Mouse (Mus musculus) hindbrain, embryonic 15.5 days (tissue): ENCODE results near the gene Rtkn2. TPM values are rescaled to one million over a fixed set of nuclear protein-coding genes. Genes with fewer than 3 reads are reported as not detected.

ENCODE experiments used
- ATAC-seq: fragments of 200-750 bp; cut with Nextera tagmentation; 2 replicates; pipeline ENCODE4 v1.8.0; 2017; ENCODE audit warnings: low read depth, moderate number of reproducible peaks, moderate TSS enrichment; ENCODE audit not compliant: low FRiP score
- H3K27ac ChIP-seq: fragments of 300-500 bp; sonication (generic); replicated peaks from 2 replicates; pipeline ENCODE4 v1.5.1; 2015; ENCODE audit warnings: mild to moderate bottlenecking, inconsistent platforms
- H3K27me3 ChIP-seq: fragments of 300-500 bp; sonication (generic); 2 replicates; pipeline ENCODE4 v1.6.1; 2015; ENCODE audit warnings: control low read depth, inconsistent platforms
- H3K36me3 ChIP-seq: fragments of 300-500 bp; sonication (generic); 2 replicates; pipeline ENCODE4 v1.6.1; 2015; ENCODE audit warnings: control low read depth, inconsistent platforms
- H3K4me1 ChIP-seq: fragments of 300-500 bp; sonication (generic); replicated peaks from 2 replicates; pipeline ENCODE4 v1.6.1; 2015; ENCODE audit warnings: control low read depth, inconsistent platforms
- H3K4me2 ChIP-seq: fragments of 300-500 bp; sonication (generic); 2 replicates; pipeline ENCODE4 v1.6.1; 2015; ENCODE audit warnings: moderate library complexity, mild to moderate bottlenecking, inconsistent platforms
- H3K4me3 ChIP-seq: fragments of 300-500 bp; sonication (generic); 2 replicates; pipeline ENCODE4 v1.5.1; 2015; ENCODE audit warnings: mild to moderate bottlenecking, inconsistent platforms
- H3K9ac ChIP-seq: fragments of 300-500 bp; sonication (generic); 2 replicates; pipeline ENCODE4 v1.6.1; 2015; ENCODE audit warnings: inconsistent platforms
- H3K9me3 ChIP-seq: fragments of 300-500 bp; sonication (generic); 2 replicates; pipeline ENCODE4 v1.6.1; 2016; ENCODE audit warnings: control low read depth, inconsistent platforms
- WGBS: fragments of 180-500 bp; shearing (Covaris S2); methylation state at CpG from one replicate; pipeline ENCODE4 v1.1.7; 2015; 5-methylcytosine and 5-hydroxymethylcytosine counted together
- polyA plus RNA-seq: library from polyadenylated mRNA; unstranded; fragments of >200 nt; fragmentation: Nextera tagmentation; extraction: Ambion mirVana; gene quantifications from 2 replicates; pipeline ENCODE4 v1.2.1, GENCODE M21; 2015

Rtkn2 gene
- polyA plus RNA-seq, 1 experiment from 2014 or later = 4.3 TPM

DNA sequence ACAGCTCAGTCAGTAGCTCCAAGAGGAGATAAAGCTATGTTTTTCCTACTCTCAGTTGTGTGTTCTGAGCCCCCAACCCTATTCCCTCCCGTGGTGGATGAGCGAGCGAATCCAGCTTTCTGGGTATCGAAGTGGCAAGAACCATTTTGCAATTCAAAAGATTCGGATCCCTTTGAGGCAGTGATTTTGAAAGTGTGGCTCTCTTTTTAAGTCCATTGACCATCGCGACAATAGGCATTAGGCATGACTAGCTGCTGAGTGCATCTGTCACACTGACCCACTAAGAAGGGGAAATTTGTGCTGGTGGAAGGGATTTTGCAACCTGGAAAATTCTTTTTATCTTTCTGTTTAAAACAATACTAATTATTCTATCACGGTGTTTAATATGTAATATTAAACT lies 15.3 kb upstream of the Rtkn2 start:
- H3K4me2 ChIP-seq = no peak overlapping the region
- no peak overlapping the region for H3K9ac ChIP-seq
- ATAC-seq = no peak
- H3K27ac ChIP-seq = no peak overlapping the region
- H3K36me3 ChIP-seq = no peaks in the 10 kb centered on the region
- no peak overlapping the region for H3K4me3 ChIP-seq
- 33% methylated on average over 8 of the region's 8 CpGs for WGBS
- H3K27me3 ChIP-seq = no peaks in the 10 kb centered on the region
- H3K4me1 ChIP-seq = no peaks in the 10 kb centered on the region
- no peaks in the 10 kb centered on the region for H3K9me3 ChIP-seq

DNA sequence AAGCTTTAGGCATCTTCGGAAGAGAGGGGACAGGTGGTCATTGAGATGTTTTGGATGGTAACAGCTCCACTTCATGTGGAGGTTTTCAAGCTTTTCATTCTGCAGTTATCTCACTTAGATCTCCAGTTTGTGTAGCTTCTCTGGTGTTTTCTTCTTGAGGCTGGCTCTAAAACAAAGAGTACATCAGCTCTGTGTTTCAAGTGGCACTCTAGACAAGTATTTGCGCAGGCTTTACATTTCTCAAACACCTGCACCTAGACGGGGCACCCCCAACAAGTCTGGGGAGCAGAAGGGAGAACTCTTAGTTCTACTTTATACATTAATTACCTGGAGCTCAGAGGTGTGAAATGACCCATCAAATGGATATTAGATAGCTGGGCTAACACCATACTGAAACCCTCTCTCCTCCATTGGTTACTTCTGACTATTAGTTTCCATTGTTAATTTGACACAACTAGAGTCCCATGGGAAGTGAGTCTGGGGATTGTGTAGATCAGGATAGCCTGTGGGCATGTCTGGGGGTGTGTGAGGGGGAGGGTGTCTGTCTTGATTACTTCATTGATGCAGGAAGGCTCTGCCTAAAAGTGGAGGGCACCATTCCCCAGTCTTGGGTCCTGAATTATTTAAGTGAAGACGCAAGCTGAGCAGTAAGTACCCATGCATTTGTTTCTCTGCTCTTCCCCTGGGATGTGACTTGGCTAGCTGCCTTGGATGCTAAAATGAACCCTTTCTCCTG lies 14.0 kb upstream of the Rtkn2 start:
- no peaks in the 10 kb centered on the region for H3K4me1 ChIP-seq
- ATAC-seq = no peak
- no peak overlapping the region for H3K4me3 ChIP-seq
- no peak overlapping the region for H3K4me2 ChIP-seq
- WGBS = 77% methylated on average over 4 of the region's 4 CpGs
- H3K9me3 ChIP-seq = no peaks in the 10 kb centered on the region
- 0 out of 2 replicates have a peak overlapping the region, but pooled peaks have one; percentile 20 for H3K27ac ChIP-seq
- H3K9ac ChIP-seq = no peak overlapping the region
- no peaks in the 10 kb centered on the region for H3K36me3 ChIP-seq
- H3K27me3 ChIP-seq = no peaks in the 10 kb centered on the region

DNA sequence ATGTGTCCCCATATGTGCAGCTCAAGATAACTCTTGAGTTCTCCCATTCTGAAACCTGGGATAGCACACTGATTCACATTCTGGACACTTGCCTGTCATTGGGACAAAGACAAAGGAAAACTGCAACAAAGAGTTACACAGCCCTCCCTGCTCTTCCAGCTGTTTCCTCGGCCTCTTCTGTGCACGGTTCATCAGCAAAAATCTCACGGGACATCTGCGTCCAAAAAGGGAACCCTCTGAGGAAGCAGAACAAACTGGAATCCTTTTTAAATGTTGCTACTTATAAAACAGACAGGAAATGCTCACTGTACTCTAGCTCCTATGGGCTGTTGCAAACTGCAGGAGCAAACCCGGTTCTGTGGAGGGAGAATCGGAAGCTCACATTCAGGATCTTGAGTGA lies 13.3 kb upstream of the Rtkn2 start:
- H3K27me3 ChIP-seq = no peaks in the 10 kb centered on the region
- 16% methylated on average over 6 of the region's 6 CpGs for WGBS
- no peak overlapping the region for H3K9ac ChIP-seq
- no peaks in the 10 kb centered on the region for H3K4me1 ChIP-seq
- H3K4me3 ChIP-seq = no peak overlapping the region
- H3K36me3 ChIP-seq = no peaks in the 10 kb centered on the region
- no peak for ATAC-seq
- 0 out of 2 replicates have a peak overlapping the region, but pooled peaks have one; percentile 20 for H3K27ac ChIP-seq
- H3K4me2 ChIP-seq = no peak overlapping the region
- H3K9me3 ChIP-seq = no peaks in the 10 kb centered on the region

DNA sequence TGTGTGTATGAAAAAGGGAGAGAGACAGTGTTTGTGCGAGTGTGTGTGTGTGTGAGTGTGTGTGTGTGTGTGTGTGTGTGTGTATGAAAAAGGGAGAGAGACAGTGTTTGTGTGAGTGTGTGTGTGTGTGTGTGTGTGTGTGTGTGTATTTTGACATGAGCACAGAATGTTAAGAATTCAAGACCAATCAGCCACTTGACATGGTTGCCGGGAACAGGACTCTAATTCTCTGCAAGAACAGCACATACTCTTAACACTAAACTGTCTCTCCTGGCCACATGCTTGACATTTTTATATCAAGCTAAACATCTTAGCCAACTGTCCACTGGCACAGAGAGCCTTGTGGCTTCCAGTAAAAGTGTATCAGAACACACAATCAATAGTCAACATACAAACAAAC lies 12.4 kb upstream of the Rtkn2 start:
- no peak overlapping the region for H3K4me3 ChIP-seq
- H3K27ac ChIP-seq = no peak overlapping the region
- 68% methylated on average over 2 of the region's 2 CpGs for whole genome bisulfite sequencing

DNA sequence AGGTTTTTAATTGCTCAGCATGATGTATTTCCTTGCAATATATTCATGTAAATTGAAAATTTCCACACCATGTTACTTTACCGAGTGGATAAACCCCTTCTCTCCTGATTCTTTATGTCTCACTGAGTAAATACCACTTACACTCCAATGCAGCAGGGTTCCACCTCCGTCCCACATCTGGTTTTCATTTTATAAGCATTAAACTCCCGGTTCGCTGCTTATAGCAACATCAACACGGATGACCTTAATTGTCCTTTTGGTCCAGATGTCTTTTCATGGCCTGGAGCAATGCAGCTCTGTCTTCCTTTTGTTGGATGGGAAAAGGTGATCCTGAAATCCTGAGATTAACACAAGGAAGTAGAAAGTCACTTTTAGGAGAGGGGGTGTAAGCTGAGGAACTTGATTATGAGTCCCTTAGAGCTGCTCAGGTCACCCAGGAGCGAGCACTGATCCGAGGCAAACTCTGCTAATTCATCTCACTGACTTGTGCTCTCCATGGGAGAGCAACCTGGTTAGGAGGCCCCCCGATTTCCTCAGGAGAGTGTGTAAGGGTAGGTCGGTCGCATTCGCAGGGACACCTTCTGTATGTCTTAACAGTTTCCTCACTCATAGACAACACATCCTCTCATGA lies 8.1 kb upstream of the Rtkn2 start:
- Histone ChIP-seq H3K9me3 (no peaks in the 10 kb centered on the region), H3K27ac (no peak overlapping the region), H3K4me3 (no peak overlapping the region), H3K27me3 (no peaks in the 10 kb centered on the region), H3K36me3 (no peaks in the 10 kb centered on the region), H3K9ac (no peak overlapping the region), H3K4me2 (no peak overlapping the region), H3K4me1 (no peaks in the 10 kb centered on the region)
- 75% methylated on average over 11 of the region's 11 CpGs for WGBS
- no peak for ATAC-seq

More for the DNA sequence above, 12.4 kb upstream of the Rtkn2 start:
- no peaks in the 10 kb centered on the region for H3K27me3 ChIP-seq
- no peaks in the 10 kb centered on the region for H3K4me1 ChIP-seq
- H3K36me3 ChIP-seq = no peaks in the 10 kb centered on the region
- no peak for ATAC-seq
- H3K9me3 ChIP-seq = no peaks in the 10 kb centered on the region
- H3K9ac ChIP-seq = no peak overlapping the region
- no peak overlapping the region for H3K4me2 ChIP-seq

DNA sequence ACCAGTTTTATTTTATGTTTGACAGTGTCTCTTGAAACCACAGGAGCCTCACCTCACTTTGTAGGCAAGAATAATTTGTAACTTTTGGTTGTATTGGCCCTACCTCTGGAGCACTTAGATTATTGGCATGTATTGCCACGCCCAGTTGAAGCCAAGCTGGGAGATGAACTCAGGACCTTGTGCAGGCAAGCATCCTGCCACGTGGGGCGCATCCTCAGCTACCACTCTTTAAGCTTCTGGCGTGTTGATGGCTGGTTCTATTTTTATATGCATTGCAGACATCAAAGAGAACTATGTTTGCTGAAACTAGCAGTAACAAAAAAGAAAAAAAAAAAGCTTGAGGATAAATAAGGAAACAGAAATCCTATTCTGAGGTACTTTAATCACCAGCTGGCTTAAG lies 2.1 kb upstream of the Rtkn2 start:
- WGBS = 63% methylated on average over 4 of the region's 4 CpGs
- Histone ChIP-seq H3K4me3 (no peak overlapping the region), H3K27ac (no peak overlapping the region), H3K9ac (no peak overlapping the region), H3K27me3 (no peaks in the 10 kb centered on the region), H3K36me3 (no peaks in the 10 kb centered on the region), H3K9me3 (no peaks in the 10 kb centered on the region), H3K4me2 (no peak overlapping the region), H3K4me1 (peaks cover 10% of the 10 kb centered on the region)
- no peak for ATAC-seq

DNA sequence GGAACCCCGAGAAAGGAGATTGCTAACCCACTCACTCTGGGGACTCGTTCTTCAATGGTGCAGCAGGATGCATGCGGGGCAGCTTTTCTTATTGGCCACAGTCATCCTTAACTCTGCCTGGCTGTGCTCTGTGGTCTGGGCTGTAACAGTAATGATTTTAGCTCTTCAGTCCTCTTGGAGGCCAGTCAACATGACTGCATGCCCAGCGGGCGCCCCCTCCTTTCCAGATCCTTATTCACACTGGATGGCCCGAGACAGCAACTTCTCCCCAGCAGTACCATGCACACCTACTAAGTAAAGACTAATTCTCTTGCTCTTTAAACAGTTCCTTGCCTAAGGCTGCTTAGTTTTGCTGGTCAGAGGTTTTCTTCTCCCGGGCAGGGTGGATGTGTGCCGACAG lies 4.4 kb downstream of the Rtkn2 start:
- Histone ChIP-seq H3K36me3 (no peaks in the 10 kb centered on the region), H3K4me1 (peaks cover 10% of the 10 kb centered on the region), H3K27ac (no peak overlapping the region), H3K9me3 (no peaks in the 10 kb centered on the region), H3K27me3 (no peaks in the 10 kb centered on the region), H3K4me3 (no peak overlapping the region), H3K4me2 (no peak overlapping the region), H3K9ac (no peak overlapping the region)
- no peak for ATAC-seq
- 89% methylated on average over 8 of the region's 8 CpGs for WGBS

DNA sequence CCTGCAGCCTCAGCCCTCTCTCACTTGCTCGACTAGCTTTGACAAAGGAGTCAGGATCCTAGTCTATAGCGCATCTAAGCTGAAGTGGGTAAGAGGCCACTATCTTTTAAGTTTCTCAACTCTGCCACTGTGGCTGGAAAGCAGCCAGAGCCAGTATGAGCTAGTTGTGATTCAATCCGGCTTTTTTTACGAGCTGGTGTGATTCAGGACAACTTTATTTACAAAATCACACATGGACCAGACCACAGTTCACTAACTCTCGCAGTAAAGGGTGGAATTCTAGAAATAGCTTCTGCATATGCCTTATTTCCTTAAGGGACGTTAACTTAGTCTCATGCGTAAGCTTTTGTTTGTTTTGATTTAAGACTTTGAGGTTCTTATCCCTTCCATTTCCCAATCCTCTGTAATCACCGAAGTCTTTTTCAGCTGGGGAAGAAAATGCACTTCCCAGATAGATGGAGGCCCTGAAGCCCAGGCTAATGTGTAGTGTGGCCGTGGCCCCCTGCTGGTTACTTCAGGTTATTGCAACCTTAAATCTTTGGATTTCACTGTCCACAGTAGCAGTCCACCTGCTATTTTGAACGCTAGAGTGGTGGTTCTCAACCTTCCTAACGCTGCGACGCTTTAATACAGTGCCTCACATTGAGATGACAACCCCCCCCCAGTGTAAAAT lies 5.0 kb downstream of the Rtkn2 start:
- WGBS = 54% methylated on average over 13 of the region's 13 CpGs
- no peak for ATAC-seq
- Histone ChIP-seq H3K4me3 (no peak overlapping the region), H3K36me3 (no peaks in the 10 kb centered on the region), H3K27ac (no peak overlapping the region), H3K4me2 (no peak overlapping the region), H3K9ac (no peak overlapping the region), H3K4me1 (peaks cover 10% of the 10 kb centered on the region), H3K27me3 (no peaks in the 10 kb centered on the region), H3K9me3 (no peaks in the 10 kb centered on the region)

DNA sequence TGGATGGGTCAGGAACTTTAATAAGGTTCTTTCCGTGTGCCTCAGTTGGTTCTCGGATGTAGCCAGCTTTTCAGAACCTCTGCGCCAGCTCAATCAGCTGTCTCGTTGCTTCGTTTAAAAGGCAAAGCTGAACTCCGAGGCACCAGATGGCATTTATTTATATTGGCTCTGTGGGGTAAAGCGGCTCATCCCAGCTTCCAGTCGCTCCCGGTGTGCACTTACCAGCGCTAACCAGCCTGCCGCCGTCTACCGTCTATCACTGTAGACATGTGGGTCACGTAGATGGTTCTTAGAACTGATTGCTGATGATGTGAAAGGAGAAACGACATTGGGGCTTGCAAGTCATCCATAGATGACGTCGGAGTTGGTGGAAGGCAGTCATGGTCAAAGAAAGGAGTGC lies 5.7 kb downstream of the Rtkn2 start:
- Histone ChIP-seq H3K27me3 (no peaks in the 10 kb centered on the region), H3K9me3 (no peaks in the 10 kb centered on the region), H3K9ac (no peak overlapping the region), H3K4me1 (peaks cover 6% of the 10 kb centered on the region), H3K4me2 (no peak overlapping the region), H3K4me3 (no peak overlapping the region), H3K27ac (no peak overlapping the region), H3K36me3 (no peaks in the 10 kb centered on the region)
- ATAC-seq = no peak
- 80% methylated on average over 17 of the region's 17 CpGs for WGBS

DNA sequence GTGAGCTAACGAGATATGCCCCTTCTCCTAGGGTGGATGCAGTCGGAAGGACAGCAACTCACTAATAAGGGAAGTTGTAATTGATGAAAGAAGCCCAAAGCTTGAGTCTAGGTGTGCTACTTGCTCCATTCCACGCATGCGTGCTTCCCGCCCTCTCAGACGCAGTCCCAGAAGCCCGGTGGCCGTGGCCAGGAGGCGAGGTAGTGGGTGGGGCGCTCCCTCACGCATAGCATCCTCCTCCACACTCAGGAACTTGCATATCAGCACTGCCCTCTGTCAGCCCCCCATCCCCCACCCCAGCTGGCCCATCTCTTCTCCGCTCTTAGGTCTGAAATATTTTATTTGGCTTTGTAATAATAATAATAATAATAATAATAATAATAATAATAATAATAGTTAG lies 16.0 kb downstream of the Rtkn2 start:
- peak; percentile 15; the same call in 1 of the 2 replicates for ATAC-seq

DNA sequence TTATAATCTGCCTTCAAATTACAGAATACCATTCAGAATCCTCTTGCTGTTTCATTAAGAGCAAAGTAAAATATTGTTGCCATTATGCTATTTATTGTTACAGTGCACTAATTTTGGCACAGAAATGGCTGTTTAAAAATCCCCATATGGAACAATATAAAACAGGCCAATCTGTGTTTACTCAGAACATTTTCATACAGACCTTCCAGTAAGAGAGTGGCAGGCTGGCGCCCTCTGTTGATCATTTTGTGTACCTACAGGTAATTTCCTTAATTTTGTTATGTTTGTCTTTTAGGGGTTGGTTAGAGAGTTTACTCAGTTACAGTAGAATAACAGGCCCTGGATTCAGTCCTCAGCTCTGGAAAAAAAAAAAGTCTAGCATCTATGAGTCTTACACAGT lies 16.8 kb downstream of the Rtkn2 start:
- H3K27me3 ChIP-seq = no peaks in the 10 kb centered on the region

More for the DNA sequence above, 16.0 kb downstream of the Rtkn2 start:
- H3K27ac ChIP-seq = no peak overlapping the region
- no peak overlapping the region for H3K4me2 ChIP-seq
- H3K9me3 ChIP-seq = peaks cover 3% of the 10 kb centered on the region; the same call in 1 of the 2 replicates
- no peaks in the 10 kb centered on the region for H3K36me3 ChIP-seq
- WGBS = 77% methylated on average over 12 of the region's 12 CpGs
- no peaks in the 10 kb centered on the region for H3K27me3 ChIP-seq
- no peak overlapping the region for H3K9ac ChIP-seq
- 0 out of 2 replicates have a peak, but pooled peaks cover 2% of the 10 kb centered on the region for H3K4me1 ChIP-seq
- no peak overlapping the region for H3K4me3 ChIP-seq

DNA sequence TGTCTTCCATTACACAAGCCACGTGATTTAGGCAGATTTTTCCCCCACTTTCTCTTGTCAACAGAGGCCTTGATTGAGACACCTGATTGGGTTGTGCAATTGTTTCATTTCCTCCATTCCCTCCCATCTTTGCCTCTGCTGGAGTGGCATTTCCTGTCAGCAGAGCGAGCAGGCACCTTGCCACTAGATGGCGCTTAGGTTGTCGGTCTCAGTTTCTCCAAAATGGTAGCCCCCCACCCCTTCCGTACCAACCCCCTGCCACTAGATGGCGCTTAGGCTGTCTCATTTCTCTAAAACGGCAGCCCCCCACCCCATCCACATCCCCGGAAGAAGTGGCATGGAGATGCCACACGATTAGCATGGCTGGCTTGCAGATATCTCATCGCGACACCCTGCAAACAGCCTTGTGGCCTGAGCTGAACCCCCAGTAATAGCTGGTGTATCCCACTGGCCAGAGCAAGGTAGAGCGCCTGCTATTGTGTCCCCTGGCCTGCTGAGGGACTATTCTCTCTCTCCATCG lies 18.8 kb downstream of the Rtkn2 start:
- no peaks in the 10 kb centered on the region for H3K27me3 ChIP-seq

More for the DNA sequence above, 16.8 kb downstream of the Rtkn2 start:
- WGBS = 2% methylated on average over 1 of the region's 1 CpGs
- Histone ChIP-seq H3K36me3 (no peaks in the 10 kb centered on the region), H3K4me1 (0 out of 2 replicates have a peak, but pooled peaks cover 2% of the 10 kb centered on the region), H3K27ac (no peak overlapping the region), H3K4me3 (no peak overlapping the region), H3K4me2 (no peak overlapping the region), H3K9me3 (peaks cover 3% of the 10 kb centered on the region; the same call in 1 of the 2 replicates), H3K9ac (no peak overlapping the region)
- no peak for ATAC-seq

More for the DNA sequence above, 18.8 kb downstream of the Rtkn2 start:
- H3K4me1 ChIP-seq = 0 out of 2 replicates have a peak, but pooled peaks cover 2% of the 10 kb centered on the region
- H3K9ac ChIP-seq = no peak overlapping the region
- no peak overlapping the region for H3K4me3 ChIP-seq
- H3K27ac ChIP-seq = no peak overlapping the region
- 30% methylated on average over 13 of the region's 13 CpGs for WGBS
- H3K9me3 ChIP-seq = no peaks in the 10 kb centered on the region
- H3K4me2 ChIP-seq = peak overlapping the region; percentile 30
- ATAC-seq = peak; percentile 62
- H3K36me3 ChIP-seq = no peaks in the 10 kb centered on the region
